Mouse (Mus musculus) midbrain, embryonic 14.5 days (tissue): ENCODE data around the gene Hist2h3b. TPM values are rescaled to one million over a fixed set of nuclear protein-coding genes. Genes with fewer than 3 reads are reported as not detected.
A peak's percentile ranks its signal among the peaks of the same experiment; 100 is the strongest.
"Not testable (repeated sequence)": the region's sequence is repeated elsewhere in the genome, so short reads cannot be mapped to it uniquely, and the experiment has no call there.

ENCODE experiments used
- ATAC-seq: fragments of 200-750 bp; cut with Nextera tagmentation; 2 replicates; pipeline ENCODE4 v1.8.0; 2017; ENCODE audit warnings: moderate number of reproducible peaks, moderate library complexity; ENCODE audit not compliant: low FRiP score, low TSS enrichment
- DNase-seq: peaks from one replicate; pipeline ENCODE4 v3.0.0-alpha.2; 2015
- H3K27ac ChIP-seq: fragments of 300-500 bp; sonication (generic); replicated peaks from 2 replicates; pipeline ENCODE4 v1.5.1; 2014; ENCODE audit warnings: mild to moderate bottlenecking, low read depth, low read length, moderate library complexity
- H3K27me3 ChIP-seq: fragments of 300-500 bp; sonication (generic); 2 replicates; pipeline ENCODE4 v1.6.1; 2014; ENCODE audit warnings: low read length, control low read depth, mixed read lengths; ENCODE audit not compliant: control insufficient read depth, insufficient read depth
- H3K36me3 ChIP-seq: fragments of 300-500 bp; sonication (generic); 2 replicates; pipeline ENCODE4 v1.6.1; 2014; ENCODE audit warnings: low read length, control low read depth; ENCODE audit not compliant: control insufficient read depth, insufficient read depth
- H3K4me1 ChIP-seq: fragments of 300-500 bp; sonication (generic); 2 replicates; pipeline ENCODE4 v1.6.1; 2014; ENCODE audit warnings: mild to moderate bottlenecking, antibody characterized with exemption, low read length, control low read depth; ENCODE audit not compliant: control insufficient read depth, insufficient read depth
- H3K4me2 ChIP-seq: fragments of 300-500 bp; sonication (generic); 2 replicates; pipeline ENCODE4 v1.6.1; 2014; ENCODE audit warnings: mild to moderate bottlenecking, low read length, moderate library complexity
- H3K4me3 ChIP-seq: fragments of 300-500 bp; sonication (generic); replicated peaks from 2 replicates; pipeline ENCODE4 v1.5.1; 2014; ENCODE audit warnings: low read depth, low read length
- H3K9ac ChIP-seq: fragments of 300-500 bp; sonication (generic); replicated peaks from 2 replicates; pipeline ENCODE4 v1.6.1; 2014; ENCODE audit warnings: mild to moderate bottlenecking, low read length, moderate library complexity
- H3K9me3 ChIP-seq: fragments of 300-500 bp; sonication (generic); 2 replicates; pipeline ENCODE4 v1.6.1; 2016; ENCODE audit warnings: low read length, control low read depth, mixed read lengths; ENCODE audit not compliant: control insufficient read depth
- WGBS: fragments of 180-500 bp; shearing (Covaris S2); extraction: QIAGEN DNeasy Blood & Tissue Kit; methylation state at CpG from one replicate; pipeline ENCODE4 v1.1.7; 2014; 5-methylcytosine and 5-hydroxymethylcytosine counted together
- polyA plus RNA-seq: library from polyadenylated mRNA; unstranded; fragments of >200 nt; fragmentation: Nextera tagmentation; extraction: Ambion mirVana; gene quantifications from 2 replicates; pipeline ENCODE4 v1.2.1, GENCODE M21; 2014

Hist2h3b gene
- 19.3 and 20.1 TPM in 2 replicates for polyA plus RNA-seq

GRCm38 (mm10) chr3:96268051-96268775 is at the start of gene Hist2h3b:
Gene Hist2h3b, plus strand, starts transcription at chr3:96268654.
- Histone ChIP-seq H3K9ac (peak within 1 kb of the TSS; percentile 39; the same call in 1 of the 2 replicates), H3K27me3 (no peaks in the 10 kb centered on the region), H3K36me3 (no peaks in the 10 kb centered on the region), H3K4me3 (peak within 1 kb of the TSS; percentile 40), H3K27ac (peak within 1 kb of the TSS; percentile 79), H3K4me1 (peaks cover 18% of the 10 kb centered on the region), H3K9me3 (no peaks in the 10 kb centered on the region), H3K4me2 (peak within 1 kb of the TSS; percentile 91)
- ATAC-seq, result peak; percentile 71
- DNase-seq, result peak; percentile 88
- WGBS, result 22% methylated on average over 30 of the region's 30 CpGs

GRCm38 (mm10) chr3:96219191-96219641 is 49.2 kb upstream of the Hist2h3b start:
- ATAC-seq, result peak; percentile 22; the same call in 1 of the 2 replicates
- Histone ChIP-seq H3K36me3 (no peaks in the 10 kb centered on the region), H3K4me1 (peaks cover 18% of the 10 kb centered on the region), H3K27me3 (no peaks in the 10 kb centered on the region), H3K9me3 (no peaks in the 10 kb centered on the region), H3K9ac (peak overlapping the region; percentile 57), H3K27ac (peak overlapping the region; percentile 94), H3K4me3 (peak overlapping the region; percentile 53), H3K4me2 (peak overlapping the region; percentile 60)
- WGBS, result under 1% methylated on average over 12 of the region's 12 CpGs
- DNase-seq, result no peak

DNA sequence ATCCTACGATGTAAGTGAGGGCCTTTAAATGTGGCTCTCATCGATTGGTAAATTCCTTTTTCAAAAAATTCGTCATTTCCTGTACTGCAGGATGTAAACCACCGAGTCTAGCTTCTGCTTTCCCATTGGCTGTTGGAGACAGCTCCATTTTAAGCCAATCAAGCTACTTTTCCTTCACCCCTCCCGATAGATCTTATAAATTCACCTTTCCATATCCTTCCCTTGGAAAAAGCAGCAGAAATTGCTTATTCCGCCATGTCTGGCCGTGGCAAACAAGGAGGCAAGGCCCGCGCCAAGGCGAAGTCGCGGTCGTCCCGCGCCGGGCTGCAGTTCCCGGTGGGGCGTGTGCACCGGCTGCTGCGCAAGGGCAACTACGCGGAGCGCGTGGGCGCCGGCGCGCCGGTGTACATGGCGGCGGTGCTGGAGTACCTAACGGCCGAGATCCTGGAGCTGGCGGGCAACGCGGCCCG is 48.8 kb upstream of the Hist2h3b start, which contains the start of the genes Bola1 and Hist2h2ab:
TSS of gene Bola1 (minus strand) at position 49 of the 470 bp plus-strand sequence.
TSS of gene Hist2h2ab (plus strand) at position 205 of the 470 bp plus-strand sequence.
- H3K36me3 ChIP-seq, result no peaks in the 10 kb centered on the region
- peak within 1 kb of the TSS; percentile 53 for H3K4me3 ChIP-seq
- WGBS, result under 1% methylated on average over 37 of the region's 37 CpGs
- peak within 1 kb of the TSS; percentile 61 for H3K9ac ChIP-seq
- H3K27me3 ChIP-seq, result no peaks in the 10 kb centered on the region
- ATAC-seq (peak; percentile 93), DNase-seq (peak; percentile 90)
- peaks cover 19% of the 10 kb centered on the region for H3K4me1 ChIP-seq
- H3K4me2 ChIP-seq, result peak within 1 kb of the TSS; percentile 60
- H3K9me3 ChIP-seq, result no peaks in the 10 kb centered on the region
- peak within 1 kb of the TSS; percentile 94 for H3K27ac ChIP-seq

DNA sequence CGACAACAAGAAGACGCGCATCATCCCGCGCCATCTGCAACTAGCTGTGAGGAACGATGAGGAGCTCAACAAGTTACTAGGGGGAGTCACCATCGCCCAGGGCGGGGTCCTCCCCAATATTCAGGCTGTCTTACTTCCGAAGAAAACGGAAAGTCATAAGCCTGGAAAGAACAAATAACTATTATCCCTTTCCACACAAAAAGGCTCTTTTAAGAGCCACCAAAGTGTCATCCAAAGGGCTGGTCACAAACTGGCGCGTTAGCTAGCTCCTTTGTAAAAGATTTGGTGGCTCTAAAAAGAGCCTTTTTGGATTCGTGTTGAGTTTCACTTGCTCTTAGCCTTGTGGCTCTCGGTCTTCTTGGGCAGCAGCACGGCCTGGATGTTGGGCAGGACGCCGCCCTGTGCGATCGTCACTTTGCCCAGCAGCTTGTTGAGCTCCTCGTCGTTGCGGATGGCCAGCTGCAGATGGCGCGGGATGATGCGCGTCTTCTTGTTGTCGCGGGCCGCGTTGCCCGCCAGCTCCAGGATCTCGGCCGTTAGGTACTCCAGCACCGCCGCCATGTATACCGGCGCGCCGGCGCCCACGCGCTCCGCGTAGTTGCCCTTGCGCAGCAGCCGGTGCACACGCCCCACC is 48.2 kb upstream of the Hist2h3b start:
- H3K4me1 ChIP-seq, result peaks cover 20% of the 10 kb centered on the region
- peak overlapping the region; percentile 60 for H3K4me2 ChIP-seq
- peak overlapping the region; percentile 94 for H3K27ac ChIP-seq
- H3K27me3 ChIP-seq, H3K36me3 ChIP-seq, H3K9me3 ChIP-seq: not testable (repeated sequence)
- H3K9ac ChIP-seq, result peak overlapping the region; percentile 61
- 0% methylated on average over 26 of the region's 47 CpGs for WGBS
- peak overlapping the region; percentile 53 for H3K4me3 ChIP-seq
- DNase-seq (peak; percentile 45), ATAC-seq (peak; percentile 16; the same call in 1 of the 2 replicates)

- WGBS, result under 1% methylated on average over 43 of the region's 43 CpGs
- Histone ChIP-seq H3K9me3 (no peaks in the 10 kb centered on the region), H3K4me3 (peak within 1 kb of the TSS; percentile 53), H3K4me2 (peak within 1 kb of the TSS; percentile 60), H3K4me1 (peaks cover 22% of the 10 kb centered on the region), H3K9ac (peak within 1 kb of the TSS; percentile 61), H3K27ac (peak within 1 kb of the TSS; percentile 94), H3K36me3 (no peaks in the 10 kb centered on the region), H3K27me3 (no peaks in the 10 kb centered on the region)
- DNase-seq (peak; percentile 82), ATAC-seq (peak; percentile 75)
Measured at GRCm38 (mm10) chr3:96220765-96221639, 47.5 kb upstream of the Hist2h3b start, which contains the start of the genes Hist2h2ac and Hist2h2be. Gene Hist2h2ac, minus strand, starts transcription at chr3:96220880. Gene Hist2h2be, plus strand, starts transcription at chr3:96221119.

GRCm38 (mm10) chr3:96221640-96222038 is 46.8 kb upstream of the Hist2h3b start:
- no peak for DNase-seq
- peak overlapping the region; percentile 60 for H3K4me2 ChIP-seq
- peak overlapping the region; percentile 53 for H3K4me3 ChIP-seq
- H3K9ac ChIP-seq, result peak overlapping the region; percentile 61
- peaks cover 22% of the 10 kb centered on the region for H3K4me1 ChIP-seq
- H3K27ac ChIP-seq, result peak overlapping the region; percentile 94
- H3K9me3 ChIP-seq, result no peaks in the 10 kb centered on the region
- H3K27me3 ChIP-seq, result no peaks in the 10 kb centered on the region
- 13% methylated on average over 9 of the region's 9 CpGs for WGBS
- no peaks in the 10 kb centered on the region for H3K36me3 ChIP-seq
- no peak for ATAC-seq

DNA sequence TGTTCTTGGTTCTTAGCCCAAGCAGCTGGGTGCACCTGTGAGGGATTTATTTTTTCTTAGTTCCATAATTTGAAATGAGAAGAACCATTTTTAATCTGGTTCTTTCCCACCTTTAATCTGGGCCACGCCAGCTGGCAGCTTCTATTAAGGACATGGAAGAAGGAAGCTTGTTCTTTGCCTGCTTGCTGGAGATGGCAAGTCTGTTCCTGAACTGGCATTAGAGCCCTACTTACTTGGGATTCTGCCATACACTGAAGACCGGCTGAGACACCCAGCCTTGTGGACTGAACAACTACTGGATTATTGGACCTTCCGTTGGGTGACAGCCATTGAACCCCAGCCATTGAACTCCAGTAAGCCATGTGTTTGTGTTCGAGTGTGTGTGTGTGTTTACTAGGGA is 45.7 kb upstream of the Hist2h3b start:
- Histone ChIP-seq H3K9ac (no peak overlapping the region), H3K27ac (no peak overlapping the region), H3K9me3 (no peaks in the 10 kb centered on the region), H3K27me3 (no peaks in the 10 kb centered on the region), H3K4me2 (0 out of 2 replicates have a peak overlapping the region, but pooled peaks have one; percentile 60), H3K36me3 (no peaks in the 10 kb centered on the region), H3K4me1 (peaks cover 22% of the 10 kb centered on the region), H3K4me3 (no peak overlapping the region)
- ATAC-seq, result no peak
- 82% methylated on average over 4 of the region's 4 CpGs for WGBS
- no peak for DNase-seq

- H3K27ac ChIP-seq, result no peak overlapping the region
- H3K4me2 ChIP-seq, result no peak overlapping the region
- peaks cover 22% of the 10 kb centered on the region for H3K4me1 ChIP-seq
- H3K36me3 ChIP-seq, result no peaks in the 10 kb centered on the region
- no peaks in the 10 kb centered on the region for H3K9me3 ChIP-seq
- ATAC-seq (no peak), DNase-seq (no peak)
- H3K4me3 ChIP-seq, result no peak overlapping the region
- H3K27me3 ChIP-seq, result no peaks in the 10 kb centered on the region
- 3% methylated on average over 2 of the region's 2 CpGs for WGBS
- H3K9ac ChIP-seq, result no peak overlapping the region
Measured at GRCm38 (mm10) chr3:96225421-96225820, 43.0 kb upstream of the Hist2h3b start.
